Mouse (Mus musculus) liver, embryonic 14.5 days (tissue): ENCODE results near the gene Rasip1. TPM values are rescaled to one million over a fixed set of nuclear protein-coding genes. Genes with fewer than 3 reads are reported as not detected.

Source experiments
- ATAC-seq: fragments of 200-750 bp; cut with Nextera tagmentation; 2 replicates; pipeline ENCODE4 v1.8.0; 2017; ENCODE audit warnings: moderate number of reproducible peaks, mild to moderate bottlenecking, moderate library complexity; ENCODE audit not compliant: insufficient read depth
- DNase-seq, 3 experiments: peaks; one replicate each; pipeline ENCODE4 v3.0.0-alpha.2; 2012 to 2013; ENCODE audit warnings: low read depth in 3 of 3, low spot score in 3 of 3
- H3K27ac ChIP-seq: fragments of 300-500 bp; sonication (generic); 2 replicates; pipeline ENCODE4 v1.5.1; 2014; ENCODE audit warnings: moderate library complexity, mild to moderate bottlenecking, control low read depth, inconsistent platforms
- H3K27me3 ChIP-seq: fragments of 300-500 bp; sonication (generic); 2 replicates; pipeline ENCODE4 v1.6.1; 2014; ENCODE audit warnings: mild to moderate bottlenecking, low read length, moderate library complexity; ENCODE audit not compliant: control insufficient read depth, insufficient read depth
- H3K36me3 ChIP-seq: fragments of 300-500 bp; sonication (generic); replicated peaks from 2 replicates; pipeline ENCODE4 v1.6.1; 2014; ENCODE audit warnings: low read depth; ENCODE audit not compliant: control insufficient read depth, insufficient read depth
- H3K4me1 ChIP-seq, 2 experiments: fragments of 200-500 bp in 1 of 2; fragments of 300-500 bp in 1 of 2; sonication (generic) in 1 of 2; replicated peaks; 2 replicates each; pipeline ENCODE4 v1.6.1; 2012 to 2014; ENCODE audit warnings: antibody characterized with exemption in 1 of 2, inconsistent platforms in 1 of 2, low read length in 1 of 2; ENCODE audit not compliant: control insufficient read depth in 2 of 2, insufficient read depth in 2 of 2
- H3K4me2 ChIP-seq: fragments of 300-500 bp; sonication (generic); 2 replicates; pipeline ENCODE4 v1.6.1; 2014; ENCODE audit warnings: low read depth, mild to moderate bottlenecking, control low read depth, moderate library complexity
- H3K4me3 ChIP-seq, 2 experiments: fragments of 200-500 bp in 1 of 2; fragments of 300-500 bp in 1 of 2; sonication (generic) in 1 of 2; 2 replicates each; pipeline ENCODE4 v1.5.1; 2012 to 2014; ENCODE audit warnings: low read depth in 2 of 2, low read length in 2 of 2, mild to moderate bottlenecking in 2 of 2, control low read depth in 1 of 2, inconsistent platforms in 1 of 2, moderate library complexity in 1 of 2; ENCODE audit not compliant: insufficient read depth in 1 of 2
- H3K9ac ChIP-seq: fragments of 300-500 bp; sonication (generic); replicated peaks from 2 replicates; pipeline ENCODE4 v1.6.1; 2014; ENCODE audit warnings: mild to moderate bottlenecking, control low read depth, moderate library complexity
- H3K9me3 ChIP-seq: fragments of 300-500 bp; sonication (generic); 2 replicates; pipeline ENCODE4 v1.6.1; 2016; ENCODE audit warnings: low read length, mixed read lengths; ENCODE audit not compliant: control insufficient read depth
- CTCF ChIP-seq: IDR thresholded peaks from 2 replicates; pipeline ENCODE4 v1.5.1; 2016; ENCODE audit warnings: antibody characterized with exemption, low read depth, control low read depth
- EP300 ChIP-seq: IDR thresholded peaks from 2 replicates; pipeline ENCODE4 v1.6.1; 2016; ENCODE audit warnings: antibody characterized with exemption, low read depth
- WGBS: fragments of 180-500 bp; shearing (Covaris S2); extraction: QIAGEN DNeasy Blood & Tissue Kit; methylation state at CpG from one replicate; pipeline ENCODE4 v1.1.7; 2014; ENCODE audit not compliant: insufficient replicate concordance; 5-methylcytosine and 5-hydroxymethylcytosine counted together
- polyA plus RNA-seq, 2 experiments: library from polyadenylated mRNA; depleted of rRNA in 1 of 2; stranded (reverse) in 1 of 2; unstranded in 1 of 2; fragments of >200 nt; fragmentation: Nextera tagmentation in 1 of 2; extraction: Ambion mirVana in 1 of 2; gene quantifications; 2 replicates each; pipeline versions ENCODE4 v1.2.1 to v1.2.3; 2012 to 2014

Gene Rasip1
- polyA plus RNA-seq, 2 experiments, result 1.3 to 2.2 TPM

DNA sequence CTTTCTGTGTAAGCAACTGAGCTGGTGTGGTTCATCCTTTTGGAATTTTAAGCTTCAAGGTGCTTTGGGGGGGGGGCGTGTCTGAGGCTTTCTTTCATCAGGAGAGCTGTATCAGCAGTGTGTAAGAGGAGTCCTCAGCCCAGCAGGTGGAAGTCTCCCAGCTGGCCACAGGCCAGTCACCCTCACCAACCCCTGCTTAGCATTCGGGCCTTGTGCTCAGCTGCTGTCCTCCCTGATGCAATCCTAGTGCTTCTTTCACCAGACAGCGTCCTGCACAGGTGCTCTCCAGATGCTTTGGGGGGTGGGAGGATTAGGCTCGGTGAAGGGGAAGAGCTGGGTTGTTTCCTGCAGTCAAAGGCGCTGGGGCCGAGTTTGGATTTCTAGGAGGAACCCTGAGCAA lies 11.0 kb upstream of the Rasip1 start:
- Histone ChIP-seq H3K4me3 (no peak overlapping the region), H3K27me3 (peaks cover 10% of the 10 kb centered on the region), H3K9ac (no peak overlapping the region), H3K9me3 (no peaks in the 10 kb centered on the region), H3K36me3 (no peaks in the 10 kb centered on the region), H3K4me1 (peaks cover 0 to 1% of the 10 kb centered on the region in 2 experiments; a peak in 1 of 4 replicates), H3K27ac (no peak overlapping the region), H3K4me2 (no peak overlapping the region)
- TF ChIP-seq EP300 (no peak), CTCF (no peak)
- no peak for DNase-seq
- 25% methylated on average over 6 of the region's 6 CpGs for WGBS
- no peak for ATAC-seq

DNA sequence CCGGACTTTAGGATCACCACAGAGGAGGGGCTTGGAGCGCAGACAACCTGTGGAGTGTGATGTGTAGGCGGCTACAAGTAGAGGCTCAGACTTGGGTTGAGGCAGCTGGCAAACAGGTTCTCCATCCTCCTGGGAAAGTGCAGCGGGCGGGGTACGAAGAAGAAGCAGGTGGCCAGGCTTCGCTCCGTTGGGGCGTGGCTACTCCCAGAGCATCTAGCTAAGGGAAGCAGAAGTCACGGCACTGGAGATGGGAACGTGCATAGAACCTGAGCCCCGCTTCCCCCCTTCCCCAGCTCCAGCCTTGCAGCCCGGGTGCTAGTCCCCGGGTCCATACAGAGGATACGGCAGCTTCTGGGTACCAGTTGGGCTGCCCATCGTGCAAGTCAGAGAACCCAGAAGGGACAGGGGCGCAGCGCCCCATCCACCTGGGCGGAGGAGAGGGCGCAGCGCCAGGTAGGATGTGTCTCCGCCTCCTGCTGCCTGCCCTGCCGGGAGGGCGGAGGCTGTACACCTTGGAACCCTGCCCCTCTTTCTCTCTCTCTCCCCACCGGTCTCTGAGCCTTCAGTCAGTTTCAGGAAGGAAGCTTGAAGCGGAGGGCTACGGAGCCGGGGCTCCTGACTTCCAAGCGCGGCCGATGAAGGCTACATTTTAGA lies 10.1 kb upstream of the Rasip1 start, which contains the start of gene Fut1:
TSS of gene Fut1 (plus strand) at position 248 of the 654 bp plus-strand sequence.
- Histone ChIP-seq H3K9ac (no peak within 1 kb of the TSS), H3K27me3 (peaks cover 10% of the 10 kb centered on the region), H3K9me3 (no peaks in the 10 kb centered on the region), H3K4me3 (no peak within 1 kb of the TSS), H3K36me3 (no peaks in the 10 kb centered on the region), H3K27ac (no peak within 1 kb of the TSS), H3K4me2 (no peak within 1 kb of the TSS), H3K4me1 (peaks cover 0 to 4% of the 10 kb centered on the region in 2 experiments; a peak in 1 of 4 replicates)
- TF ChIP-seq CTCF (no peak), EP300 (no peak)
- whole genome bisulfite sequencing, result 12% methylated on average over 31 of the region's 31 CpGs
- DNase-seq (no peak), ATAC-seq (no peak)

DNA sequence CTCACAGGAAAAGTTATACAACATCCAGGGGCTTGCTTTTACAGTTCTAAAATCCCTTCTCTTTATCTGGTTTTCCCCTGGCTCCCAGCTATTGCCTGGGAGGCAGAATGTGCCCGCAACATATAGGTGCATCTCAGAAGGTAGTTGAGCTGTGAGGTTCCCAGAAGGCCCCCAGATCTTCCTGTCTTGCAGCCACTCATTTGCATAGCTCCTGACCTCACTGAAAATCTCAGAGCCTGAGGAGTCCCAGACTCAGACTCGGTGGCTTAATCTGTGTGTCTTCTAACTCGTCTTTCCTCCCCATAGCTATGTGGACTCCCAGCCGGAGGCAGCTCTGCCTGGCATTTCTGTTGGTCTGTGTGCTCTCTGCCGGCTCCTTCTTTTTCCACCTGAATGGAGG lies 9.0 kb upstream of the Rasip1 start:
- Histone ChIP-seq H3K4me2 (no peak overlapping the region), H3K27ac (no peak overlapping the region), H3K4me3 (no peak overlapping the region), H3K9ac (no peak overlapping the region), H3K27me3 (peaks cover 10% of the 10 kb centered on the region), H3K36me3 (no peaks in the 10 kb centered on the region), H3K4me1 (peaks cover 0 to 4% of the 10 kb centered on the region in 2 experiments; a peak in 1 of 4 replicates), H3K9me3 (no peaks in the 10 kb centered on the region)
- no peak for DNase-seq
- ATAC-seq, result no peak
- TF ChIP-seq EP300 (no peak), CTCF (no peak)
- WGBS, result 60% methylated on average over 5 of the region's 5 CpGs

DNA sequence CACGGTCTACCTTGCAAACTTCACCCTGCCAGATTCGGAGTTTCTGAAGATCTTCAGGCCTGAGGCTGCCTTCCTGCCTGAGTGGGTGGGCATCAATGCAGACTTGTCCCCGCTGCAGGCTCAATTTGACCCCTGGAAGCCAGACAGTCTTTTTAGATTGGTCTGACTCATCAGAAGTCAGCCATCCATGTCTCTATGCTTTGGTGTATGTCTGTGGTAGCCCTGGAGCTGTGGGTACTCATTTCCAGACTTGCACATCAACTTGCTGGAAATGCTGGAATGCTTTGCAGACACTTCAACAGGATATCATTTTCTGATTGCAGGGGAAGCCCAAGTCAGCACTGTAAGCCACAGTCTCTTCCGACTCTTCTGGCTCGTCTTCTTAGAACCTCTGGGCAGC lies 7.7 kb upstream of the Rasip1 start:
- H3K9ac ChIP-seq, result no peak overlapping the region
- H3K9me3 ChIP-seq, result no peaks in the 10 kb centered on the region
- H3K27ac ChIP-seq, result no peak overlapping the region
- H3K4me1 ChIP-seq, result peaks cover 0 to 4% of the 10 kb centered on the region in 2 experiments; a peak in 1 of 4 replicates
- DNase-seq (no peak), ATAC-seq (no peak)
- H3K36me3 ChIP-seq, result no peaks in the 10 kb centered on the region
- H3K4me3 ChIP-seq, result no peak overlapping the region
- TF ChIP-seq EP300 (no peak), CTCF (no peak)
- H3K27me3 ChIP-seq, result peaks cover 10% of the 10 kb centered on the region
- no peak overlapping the region for H3K4me2 ChIP-seq
- WGBS, result 73% methylated on average over 5 of the region's 5 CpGs

DNA sequence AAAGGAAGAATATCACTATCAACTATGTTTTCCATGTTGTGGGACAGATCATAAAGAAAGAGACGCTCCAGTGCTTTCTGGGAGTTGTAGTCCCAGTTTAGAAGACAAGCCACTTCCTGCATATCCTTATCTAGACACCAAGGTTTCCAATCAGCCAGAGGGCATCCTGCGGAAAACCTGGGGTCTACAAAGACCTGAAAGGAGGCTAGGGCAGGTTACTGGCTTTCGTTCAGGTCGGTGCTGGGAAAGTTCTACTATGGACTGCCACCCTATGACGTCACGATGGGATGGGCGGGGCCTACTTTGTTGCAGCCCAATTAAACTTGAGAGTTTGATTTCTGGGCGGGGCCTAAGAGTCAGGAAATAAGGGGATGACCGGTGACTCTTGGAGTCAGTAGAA lies 5.8 kb upstream of the Rasip1 start, which contains the start of gene Izumo1:
TSS of gene Izumo1 (plus strand) at position 369 of the 400 bp plus-strand sequence.
- peaks cover 0 to 4% of the 10 kb centered on the region in 2 experiments; a peak in 1 of 4 replicates for H3K4me1 ChIP-seq
- no peaks in the 10 kb centered on the region for H3K36me3 ChIP-seq
- no peak within 1 kb of the TSS for H3K27ac ChIP-seq
- H3K4me3 ChIP-seq, result peak within 1 kb of the TSS in 1 of 2 experiments; percentile 24; a peak in 1 of 4 replicates
- peak in 1 of 3 experiments; percentile 12 for DNase-seq
- no peak for ATAC-seq
- H3K9ac ChIP-seq, result no peak within 1 kb of the TSS
- peaks cover 10% of the 10 kb centered on the region for H3K27me3 ChIP-seq
- H3K4me2 ChIP-seq, result peak within 1 kb of the TSS; percentile 22; the same call in 1 of the 2 replicates
- TF ChIP-seq EP300, result no peak
- H3K9me3 ChIP-seq, result no peaks in the 10 kb centered on the region
- WGBS, result 18% methylated on average over 9 of the region's 9 CpGs
